Mouse (Mus musculus) kidney, adult 2 months (tissue): ENCODE results near the gene C1qtnf4. TPM values are rescaled to one million over a fixed set of nuclear protein-coding genes. Genes with fewer than 3 reads are reported as not detected.

Source experiments
- DNase-seq: peaks from one replicate; pipeline ENCODE4 v3.0.0; 2021
- H3K27ac ChIP-seq: fragments of 200-500 bp; 2 replicates; pipeline ENCODE4 v1.5.1; 2012; ENCODE audit warnings: low read depth, low read length, control low read depth, inconsistent platforms; ENCODE audit not compliant: insufficient read depth
- H3K27me3 ChIP-seq: fragments of 200-500 bp; replicated peaks from 2 replicates; pipeline ENCODE4 v1.6.1; 2012; ENCODE audit warnings: mild to moderate bottlenecking, moderate library complexity, low read length, inconsistent platforms; ENCODE audit not compliant: control insufficient read depth, insufficient read depth
- H3K36me3 ChIP-seq: fragments of 200-500 bp; 2 replicates; pipeline ENCODE4 v1.6.1; 2012; ENCODE audit warnings: mild to moderate bottlenecking, moderate library complexity, low read length, inconsistent platforms; ENCODE audit not compliant: control insufficient read depth, insufficient read depth
- H3K4me1 ChIP-seq: fragments of 200-500 bp; 2 replicates; pipeline ENCODE4 v1.6.1; 2011; ENCODE audit warnings: low read length; ENCODE audit not compliant: control insufficient read depth, insufficient read depth
- H3K4me3 ChIP-seq: fragments of 200-500 bp; 2 replicates; pipeline ENCODE4 v1.5.1; 2011; ENCODE audit warnings: mild to moderate bottlenecking, low read depth, low read length, control low read depth; ENCODE audit not compliant: insufficient read depth
- CTCF ChIP-seq: fragments of 200-500 bp; conservative IDR thresholded peaks from 2 replicates; pipeline ENCODE4 v1.5.1; 2011; ENCODE audit warnings: low read depth, mild to moderate bottlenecking, control low read depth, low read length, moderate library complexity, mixed read lengths; ENCODE audit not compliant: insufficient read depth, insufficient read length
- POLR2A ChIP-seq: fragments of 200-500 bp; IDR thresholded peaks from one replicate; pipeline ENCODE4 v1.6.1; 2011; ENCODE audit warnings: low read depth, low read length, control low read depth
- WGBS: fragments of 180-500 bp; shearing (Covaris S2); methylation state at CpG from one replicate; pipeline ENCODE4 v1.1.7; 2018; 5-methylcytosine and 5-hydroxymethylcytosine counted together
- polyA plus RNA-seq: library from polyadenylated mRNA; depleted of rRNA; stranded (reverse); fragments of >200 nt; gene quantifications from 2 replicates; pipeline ENCODE4 v1.2.3, GENCODE M21; 2012

The C1qtnf4 gene
- polyA plus RNA-seq, 1 experiment = 11.1 TPM

DNA sequence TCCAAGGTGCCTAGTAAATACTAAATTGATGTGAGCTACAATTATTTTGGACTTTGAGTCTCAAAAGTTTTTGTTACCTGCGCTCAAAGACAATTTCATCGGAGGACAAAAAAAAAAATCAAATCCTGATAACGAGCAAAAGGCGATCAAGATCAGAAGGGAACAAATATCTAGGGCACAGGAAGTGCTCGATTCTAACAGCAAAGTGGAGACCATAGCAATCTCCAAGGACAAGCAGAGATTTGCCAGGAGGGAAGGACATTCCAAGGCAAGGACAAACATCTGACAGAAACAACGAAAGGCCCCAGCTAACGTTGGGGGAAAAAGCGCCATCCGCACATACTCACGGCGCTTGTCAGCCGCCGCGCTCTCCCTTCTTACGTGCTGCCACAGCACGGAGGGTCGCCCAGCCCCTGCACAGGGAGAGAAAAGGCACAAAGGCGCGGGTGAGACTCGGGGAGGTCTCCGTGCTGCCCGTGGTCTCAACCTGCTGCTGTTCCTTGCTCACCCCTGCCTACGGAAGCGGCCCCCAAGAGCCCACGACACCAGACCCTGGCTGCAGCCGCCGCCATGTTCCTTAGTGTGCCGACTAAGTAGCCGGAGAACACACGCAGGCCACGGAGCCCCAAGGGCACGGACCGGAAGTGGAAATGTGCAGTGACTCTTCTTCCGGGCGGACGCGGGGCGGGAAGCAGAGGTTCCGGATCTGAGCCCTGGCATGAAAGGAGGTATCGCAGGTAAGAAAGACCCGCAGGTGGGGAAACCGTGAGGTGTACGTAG lies 18.6 kb downstream of the C1qtnf4 start, which contains the start of the genes Kbtbd4 and Ndufs3:
Kbtbd4 (plus strand) TSS at position 665 of the 780 bp plus-strand sequence.
Ndufs3 (minus strand) TSS at position 752 of the 780 bp plus-strand sequence.
- peak; percentile 94 for DNase-seq
- H3K36me3 ChIP-seq = peaks cover 2% of the 10 kb centered on the region; the same call in 1 of the 2 replicates
- peak; percentile 71 for TF ChIP-seq POLR2A
- TF ChIP-seq CTCF = no peak

DNA sequence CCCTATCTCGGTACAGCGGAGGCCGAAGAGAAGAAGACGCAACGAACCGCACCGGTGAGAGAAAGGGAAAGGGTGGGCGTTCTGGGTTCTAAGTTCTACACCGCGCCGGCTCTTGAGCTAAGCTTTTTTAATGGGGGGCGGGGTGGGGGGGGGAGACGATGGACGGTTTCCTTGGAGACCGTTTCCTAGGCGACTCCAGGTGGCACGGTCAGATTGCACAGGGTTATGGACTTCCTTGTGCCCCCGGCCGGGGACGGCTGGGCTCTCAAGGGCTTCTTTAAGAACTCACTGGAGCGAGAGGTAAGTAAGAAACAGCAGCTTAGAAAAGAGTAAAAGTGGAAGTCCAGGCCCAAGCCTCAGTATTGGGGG lies 19.2 kb downstream of the C1qtnf4 start:
- Histone ChIP-seq H3K27me3 (no peaks in the 10 kb centered on the region), H3K36me3 (peaks cover 2% of the 10 kb centered on the region; the same call in 1 of the 2 replicates), H3K4me1 (peaks cover 11% of the 10 kb centered on the region; the same call in 1 of the 2 replicates), H3K27ac (peak overlapping the region; percentile 81), H3K4me3 (peak overlapping the region; percentile 94)
- no peak for DNase-seq
- WGBS = under 1% methylated on average over 21 of the region's 21 CpGs
- TF ChIP-seq POLR2A = no peak
- TF ChIP-seq CTCF = no peak

More for the DNA sequence above, 18.6 kb downstream of the C1qtnf4 start, which contains the start of the genes Kbtbd4 and Ndufs3:
- peaks cover 11% of the 10 kb centered on the region; the same call in 1 of the 2 replicates for H3K4me1 ChIP-seq
- H3K27me3 ChIP-seq = no peaks in the 10 kb centered on the region
- WGBS = under 1% methylated on average over 43 of the region's 43 CpGs
- peak within 1 kb of the TSS; percentile 99 for H3K27ac ChIP-seq
- H3K4me3 ChIP-seq = peak within 1 kb of the TSS; percentile 94

DNA sequence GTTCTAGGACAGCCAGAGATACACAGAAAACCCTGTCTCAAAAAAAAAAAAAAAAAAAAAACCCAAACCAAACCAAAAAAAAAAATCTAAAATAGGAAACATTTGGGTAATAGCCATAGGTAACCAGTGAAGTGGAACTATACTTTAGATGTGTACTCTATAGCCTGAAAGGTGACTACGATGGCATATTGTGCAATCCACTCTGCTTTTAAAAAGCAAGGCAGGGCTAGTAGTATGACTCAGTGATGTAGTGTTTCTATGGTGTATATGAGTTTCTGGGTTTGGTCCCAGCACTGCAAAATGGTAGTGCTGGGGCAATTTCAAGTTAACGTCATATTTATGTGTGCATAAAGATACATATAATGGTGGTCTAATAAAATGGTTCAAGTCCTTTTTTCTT lies 21.1 kb downstream of the C1qtnf4 start:
- TF ChIP-seq CTCF (no peak), POLR2A (no peak)
- 91% methylated on average over 2 of the region's 2 CpGs for WGBS
- H3K27ac ChIP-seq = no peak overlapping the region
- H3K4me1 ChIP-seq = peaks cover 11% of the 10 kb centered on the region; the same call in 1 of the 2 replicates
- H3K4me3 ChIP-seq = no peak overlapping the region
- no peaks in the 10 kb centered on the region for H3K27me3 ChIP-seq
- H3K36me3 ChIP-seq = peaks cover 4% of the 10 kb centered on the region
- no peak for DNase-seq

DNA sequence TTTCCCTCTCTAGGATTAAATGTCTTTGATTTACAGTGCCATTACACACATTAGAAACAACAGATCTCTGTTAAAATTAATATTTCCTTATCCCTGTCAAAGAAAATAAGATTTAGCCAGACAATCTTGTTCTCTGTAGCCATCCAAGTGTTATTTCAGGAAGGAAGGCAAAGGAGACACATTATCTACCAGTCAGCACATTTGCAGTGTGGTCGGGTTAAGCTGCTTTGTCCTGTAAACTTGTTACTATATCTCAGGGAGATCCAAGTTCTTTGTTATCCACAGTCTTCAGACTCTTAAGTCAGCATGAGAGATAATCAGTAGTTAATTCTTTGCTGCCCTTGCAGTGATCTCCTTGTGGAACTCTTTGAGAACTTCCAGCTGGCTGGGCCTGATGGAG lies 25.2 kb downstream of the C1qtnf4 start:
- TF ChIP-seq POLR2A (no peak), CTCF (no peak)
- no peak for DNase-seq
- Histone ChIP-seq H3K4me3 (no peak overlapping the region), H3K4me1 (peaks cover 8% of the 10 kb centered on the region), H3K27ac (no peak overlapping the region), H3K27me3 (no peaks in the 10 kb centered on the region), H3K36me3 (peaks cover 4% of the 10 kb centered on the region)
- WGBS = 58% methylated on average over 1 of the region's 1 CpGs

DNA sequence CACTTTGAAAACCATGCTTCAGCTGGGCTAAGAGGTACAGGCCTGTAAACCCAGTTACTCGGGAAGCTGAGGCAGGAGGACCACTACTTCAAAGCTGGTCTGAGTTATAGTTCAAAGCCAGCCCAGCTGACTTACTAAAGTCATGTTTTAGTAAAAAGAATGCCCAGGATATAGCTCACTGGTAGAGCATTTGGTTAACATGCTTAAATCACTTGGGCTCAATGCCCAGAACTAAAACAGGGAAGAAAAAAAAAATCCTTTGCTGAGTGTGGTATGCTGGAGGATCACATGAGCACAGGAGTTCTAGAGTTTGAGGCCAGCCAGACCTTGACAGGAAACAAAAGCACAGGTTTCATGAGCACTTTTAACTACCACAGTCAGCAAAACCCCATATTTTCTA lies 26.0 kb downstream of the C1qtnf4 start:
- H3K27me3 ChIP-seq = no peaks in the 10 kb centered on the region
- no peak overlapping the region for H3K4me3 ChIP-seq
- 81% methylated on average over 1 of the region's 1 CpGs for WGBS
- H3K27ac ChIP-seq = no peak overlapping the region
- peak; percentile 41 for DNase-seq
- peaks cover 13% of the 10 kb centered on the region for H3K4me1 ChIP-seq
- TF ChIP-seq CTCF (no peak), POLR2A (no peak)
- H3K36me3 ChIP-seq = peaks cover 4% of the 10 kb centered on the region

DNA sequence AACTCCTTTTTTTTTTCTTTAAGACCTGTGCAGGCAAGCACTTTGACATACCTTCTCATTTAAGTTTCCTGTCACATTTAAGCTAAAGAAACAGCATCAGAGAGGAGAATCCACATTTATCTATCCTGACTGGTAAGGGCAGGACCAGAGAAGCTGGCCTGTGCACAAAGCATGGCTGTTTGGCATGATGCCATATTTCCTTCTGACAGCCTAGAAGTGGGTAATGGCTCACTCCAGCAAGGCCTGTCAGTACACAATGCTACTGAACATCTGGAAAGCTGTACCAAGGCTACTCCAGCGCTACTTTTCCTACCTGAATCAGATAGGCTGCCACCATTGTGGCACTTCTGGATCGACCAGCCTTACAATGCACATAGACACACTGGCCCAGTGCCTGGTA lies 28.0 kb downstream of the C1qtnf4 start:
- TF ChIP-seq CTCF (no peak), POLR2A (no peak)
- Histone ChIP-seq H3K36me3 (peaks cover 2% of the 10 kb centered on the region), H3K4me1 (peaks cover 20% of the 10 kb centered on the region), H3K27ac (no peak overlapping the region), H3K4me3 (no peak overlapping the region), H3K27me3 (no peaks in the 10 kb centered on the region)
- peak; percentile 79 for DNase-seq
- 78% methylated on average over 2 of the region's 2 CpGs for WGBS

DNA sequence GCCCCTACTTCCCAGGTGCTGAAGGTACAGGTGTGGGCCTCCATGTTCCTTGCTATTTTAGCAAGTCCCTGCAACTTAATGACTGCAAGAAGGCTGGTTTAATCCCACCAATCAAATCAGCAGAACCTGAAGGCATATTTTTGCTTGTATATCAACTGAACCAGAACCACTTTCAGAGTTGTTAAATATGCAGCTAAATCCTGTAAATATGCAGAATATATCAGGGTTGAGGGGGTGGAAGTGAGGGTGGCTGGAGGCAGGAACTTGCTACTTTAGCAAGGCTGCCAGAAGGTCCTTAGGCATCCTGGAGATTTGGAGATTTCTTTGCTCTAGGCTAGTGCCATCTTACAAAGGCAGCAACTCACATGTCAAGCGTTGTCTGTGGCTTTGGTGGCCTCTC lies 29.9 kb downstream of the C1qtnf4 start:
- peaks cover 20% of the 10 kb centered on the region for H3K4me1 ChIP-seq
- DNase-seq = no peak
- no peak overlapping the region for H3K27ac ChIP-seq
- no peak overlapping the region for H3K4me3 ChIP-seq
- TF ChIP-seq CTCF (no peak), POLR2A (no peak)
- peaks cover 2% of the 10 kb centered on the region for H3K36me3 ChIP-seq
- no peaks in the 10 kb centered on the region for H3K27me3 ChIP-seq
- 76% methylated on average over 1 of the region's 1 CpGs for WGBS
